Mouse (Mus musculus) testis, adult 2 months (tissue): ENCODE measurements around the gene Wdr1.

Experiments
- CTCF ChIP-seq: fragments of 200-500 bp; IDR thresholded peaks from 2 replicates; pipeline ENCODE4 v1.5.1; 2012; ENCODE audit warnings: low read depth, mild to moderate bottlenecking, inconsistent platforms, low read length, moderate library complexity; ENCODE audit not compliant: control insufficient read depth, insufficient read depth, insufficient replicate concordance
- POLR2A ChIP-seq: fragments of 200-500 bp; IDR thresholded peaks from 2 replicates; pipeline ENCODE4 v1.6.1; 2012; ENCODE audit warnings: low read depth, mild to moderate bottlenecking, inconsistent platforms, low read length, moderate library complexity; ENCODE audit not compliant: control insufficient read depth

GRCm38 (mm10) chr5:38560586-38561425 is 2.2 kb downstream of the Wdr1 start:
- TF ChIP-seq CTCF, result no peak
- TF ChIP-seq POLR2A, result no peak
